Mouse (Mus musculus): ENCODE results near the gene Tmie. TPM values are rescaled to one million over a fixed set of nuclear protein-coding genes. Genes with fewer than 3 reads are reported as not detected.
"Not testable (repeated sequence)": the region's sequence is repeated elsewhere in the genome, so short reads cannot be mapped to it uniquely, and the experiment has no call there.

Tmie gene
- total RNA-seq, 1 experiment from 2014 or later, result not detected

DNA sequence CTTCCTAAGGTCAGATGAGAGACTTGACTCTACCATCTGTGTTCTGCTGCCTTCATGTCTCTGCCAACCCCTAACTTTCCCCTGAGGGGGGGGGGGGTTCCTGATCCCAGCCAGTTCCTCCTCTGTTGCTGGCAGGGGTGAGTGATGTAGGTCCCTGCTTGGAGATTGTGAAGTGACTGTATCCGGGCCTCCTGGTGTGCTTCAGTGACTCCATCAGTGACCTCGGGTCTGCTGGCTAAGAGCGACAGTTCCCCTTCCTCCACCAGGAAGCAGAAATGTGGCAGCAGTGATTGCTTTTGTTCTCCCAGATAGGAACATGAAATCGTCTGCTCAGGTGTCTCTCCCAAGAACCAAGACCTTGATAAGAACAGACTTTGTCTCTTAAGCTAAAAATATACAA is 23.0 kb downstream of the Tmie start:
- no peak for ATAC-seq (replicated peaks; ENCODE audit: insufficient number of reproducible peaks, low FRiP score, low TSS enrichment, poor library complexity, severe bottlenecking)

DNA sequence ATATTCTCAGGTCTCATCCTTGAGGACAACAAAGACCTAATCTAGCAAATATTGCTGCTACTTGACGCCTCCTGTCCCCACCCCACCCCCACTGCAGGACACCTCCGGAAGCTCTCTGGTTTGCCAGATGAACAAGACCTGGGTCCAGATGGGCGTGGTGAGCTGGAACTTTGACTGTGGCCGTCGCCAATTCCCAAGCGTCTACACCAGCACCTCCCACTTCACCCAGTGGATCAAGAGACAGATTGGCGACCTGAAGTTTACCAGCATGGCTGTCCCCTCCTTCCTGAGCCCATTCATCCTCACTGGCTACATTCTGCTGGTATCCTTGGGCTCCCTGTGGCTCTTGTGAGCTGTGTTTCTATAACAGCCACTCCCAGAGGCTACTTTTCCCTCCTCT is 24.0 kb downstream of the Tmie start:
- no peak for ATAC-seq (replicated peaks; ENCODE audit: insufficient number of reproducible peaks, low FRiP score, low TSS enrichment, poor library complexity, severe bottlenecking)

GRCm38 (mm10) chr9:110849162-110849561 is 30.8 kb downstream of the Tmie start:
- ATAC-seq (replicated peaks; ENCODE audit: insufficient number of reproducible peaks, low FRiP score, low TSS enrichment, poor library complexity, severe bottlenecking), result no peak

- ATAC-seq (replicated peaks; ENCODE audit: insufficient number of reproducible peaks, low FRiP score, low TSS enrichment, poor library complexity, severe bottlenecking), result no peak
Observed at GRCm38 (mm10) chr9:110844206-110844605, 35.7 kb downstream of the Tmie start, which contains the start of gene Prss46. Prss46 (plus strand) TSS chr9:110844506.

DNA sequence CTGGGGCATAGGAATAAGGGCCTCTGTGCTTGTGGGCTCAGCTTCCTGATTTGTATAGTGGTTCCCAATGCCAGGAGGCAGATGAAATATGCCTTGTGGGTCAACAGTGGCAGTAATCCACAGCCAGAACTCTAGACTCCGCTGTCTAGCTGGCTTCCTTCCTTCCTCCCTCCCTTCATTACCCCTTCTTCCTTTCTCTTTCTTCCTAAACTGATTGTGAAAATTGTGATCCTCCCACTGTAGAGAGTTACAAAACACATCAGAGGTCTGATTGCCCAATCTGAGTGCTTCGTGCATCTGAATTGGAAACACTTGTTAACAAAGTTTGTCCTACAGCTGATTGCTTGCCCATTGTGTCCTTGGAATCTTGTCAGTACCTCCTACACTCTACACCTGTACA is 38.5 kb downstream of the Tmie start:
- ATAC-seq (replicated peaks; ENCODE audit: insufficient number of reproducible peaks, low FRiP score, low TSS enrichment, poor library complexity, severe bottlenecking), result no peak

GRCm38 (mm10) chr9:110840905-110841304 is 39.0 kb downstream of the Tmie start:
- ATAC-seq (replicated peaks; ENCODE audit: insufficient number of reproducible peaks, low FRiP score, low TSS enrichment, poor library complexity, severe bottlenecking), result no peak

DNA sequence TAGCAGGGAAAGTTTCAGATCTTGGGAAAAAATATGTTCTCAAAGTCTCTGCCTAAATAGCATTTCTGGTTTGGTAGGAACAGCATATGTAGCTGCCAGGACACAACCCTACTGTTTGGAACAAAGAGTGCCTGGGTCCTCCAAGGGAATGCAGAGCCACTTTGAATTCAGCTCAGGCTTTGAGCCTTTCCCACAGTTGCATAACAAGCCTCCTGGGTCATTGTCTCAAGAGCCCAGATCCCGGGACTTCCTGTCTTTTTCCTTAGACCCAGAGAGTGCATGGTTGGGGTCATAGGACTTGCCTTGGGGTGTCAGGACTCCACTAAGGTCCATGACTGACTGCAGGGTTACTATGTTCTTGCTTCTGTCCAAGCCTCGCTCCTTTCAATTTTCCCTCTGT is 43.8 kb downstream of the Tmie start:
- ATAC-seq (replicated peaks; ENCODE audit: insufficient number of reproducible peaks, low FRiP score, low TSS enrichment, poor library complexity, severe bottlenecking), result no peak

GRCm38 (mm10) chr9:110834961-110835360 is 45.0 kb downstream of the Tmie start:
- ATAC-seq (replicated peaks; ENCODE audit: insufficient number of reproducible peaks, low FRiP score, low TSS enrichment, poor library complexity, severe bottlenecking), result no peak

DNA sequence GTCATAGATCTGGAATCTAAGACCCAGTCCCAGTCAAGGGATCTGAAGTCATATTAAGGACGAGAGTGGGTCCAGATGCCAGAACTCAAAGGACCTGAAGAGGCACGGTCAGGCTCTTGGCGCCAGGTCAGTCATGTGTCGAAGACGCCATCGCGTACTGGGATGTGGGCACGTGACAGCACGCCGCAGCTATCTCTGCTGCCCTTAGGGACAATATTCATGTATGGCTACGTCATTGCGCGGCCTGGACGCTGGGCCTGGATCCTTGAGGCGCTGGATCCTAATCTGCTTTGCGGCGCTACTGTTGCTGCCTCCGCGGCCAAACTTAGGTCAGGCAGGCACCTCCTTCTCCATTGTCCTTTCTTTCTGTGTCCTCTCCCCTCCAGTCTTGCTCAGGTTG is 45.5 kb downstream of the Tmie start, which contains the start of gene Prss45:
TSS of gene Prss45 (plus strand) at position 178 of the 400 bp plus-strand sequence.
- no peak for ATAC-seq (replicated peaks; ENCODE audit: insufficient number of reproducible peaks, low FRiP score, low TSS enrichment, poor library complexity, severe bottlenecking)

DNA sequence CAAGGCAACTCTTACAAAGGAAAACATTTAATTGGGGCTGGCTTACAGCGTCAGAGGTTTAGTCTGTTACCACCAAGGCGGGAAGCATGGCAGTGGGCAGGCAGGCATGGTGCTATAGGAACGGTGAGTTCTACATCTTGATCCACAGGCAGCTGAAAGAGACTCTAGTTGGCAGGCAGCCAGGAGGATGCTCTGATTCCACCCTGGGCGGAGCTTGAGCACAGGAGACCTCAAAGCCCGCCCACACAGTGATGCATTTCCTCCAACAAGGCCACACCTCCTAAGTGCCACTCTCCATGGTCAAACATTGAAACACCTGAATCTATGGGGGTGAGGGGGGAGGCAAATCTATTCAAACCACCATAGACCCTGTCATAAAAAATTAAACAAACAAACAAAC is 46.9 kb downstream of the Tmie start:
- no peak for ATAC-seq (replicated peaks; ENCODE audit: insufficient number of reproducible peaks, low FRiP score, low TSS enrichment, poor library complexity, severe bottlenecking)

- no peak for ATAC-seq (replicated peaks; ENCODE audit: insufficient number of reproducible peaks, low FRiP score, low TSS enrichment, poor library complexity, severe bottlenecking)
Observed at GRCm38 (mm10) chr9:110826390-110826789, 53.5 kb downstream of the Tmie start, which contains the start of gene Prss43. Prss43 (plus strand) TSS chr9:110826690.

DNA sequence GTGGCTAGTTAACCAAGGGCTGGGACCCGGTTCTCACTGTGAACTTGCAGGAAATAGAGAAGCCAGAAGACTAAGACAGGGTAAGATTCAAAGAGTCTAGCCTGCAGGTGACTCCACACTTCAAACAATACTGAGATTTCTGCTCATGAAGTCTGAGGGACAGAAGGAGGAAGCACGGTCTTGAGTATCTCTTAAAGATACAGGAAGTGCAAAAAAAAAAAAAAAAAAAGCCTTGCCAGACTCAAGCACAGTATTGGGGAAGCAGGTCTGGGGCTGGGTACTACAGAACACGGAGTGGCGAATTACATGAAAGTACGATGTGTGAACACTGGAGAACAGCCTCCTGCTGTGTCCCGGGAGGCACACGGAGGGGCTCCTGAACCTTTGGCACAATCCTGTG is 54.1 kb downstream of the Tmie start:
- ATAC-seq (replicated peaks; ENCODE audit: insufficient number of reproducible peaks, low FRiP score, low TSS enrichment, poor library complexity, severe bottlenecking), result no peak

GRCm38 (mm10) chr9:110825426-110825825 is 54.5 kb downstream of the Tmie start:
- ATAC-seq (replicated peaks; ENCODE audit: insufficient number of reproducible peaks, low FRiP score, low TSS enrichment, poor library complexity, severe bottlenecking), result no peak

DNA sequence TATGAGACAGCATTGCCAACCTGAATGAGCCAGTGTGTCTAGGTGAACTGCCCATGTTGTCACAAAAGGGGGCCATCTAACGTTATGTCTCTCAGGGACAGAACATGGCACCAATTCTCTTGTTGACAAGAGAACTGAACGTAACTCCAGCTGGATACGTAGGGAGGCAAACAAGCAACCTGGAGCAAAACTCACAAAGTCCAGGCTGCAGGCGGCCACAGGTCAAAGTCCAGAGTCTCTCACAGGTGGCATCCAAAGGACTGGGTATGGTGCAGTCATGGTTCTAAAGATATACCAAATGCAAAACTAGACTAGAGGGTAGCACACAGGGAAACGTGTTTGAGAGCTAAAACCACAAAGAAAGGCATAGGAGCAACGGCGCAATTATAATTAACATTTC is 58.5 kb downstream of the Tmie start:
- ATAC-seq (replicated peaks; ENCODE audit: insufficient number of reproducible peaks, low FRiP score, low TSS enrichment, poor library complexity, severe bottlenecking), result no peak

DNA sequence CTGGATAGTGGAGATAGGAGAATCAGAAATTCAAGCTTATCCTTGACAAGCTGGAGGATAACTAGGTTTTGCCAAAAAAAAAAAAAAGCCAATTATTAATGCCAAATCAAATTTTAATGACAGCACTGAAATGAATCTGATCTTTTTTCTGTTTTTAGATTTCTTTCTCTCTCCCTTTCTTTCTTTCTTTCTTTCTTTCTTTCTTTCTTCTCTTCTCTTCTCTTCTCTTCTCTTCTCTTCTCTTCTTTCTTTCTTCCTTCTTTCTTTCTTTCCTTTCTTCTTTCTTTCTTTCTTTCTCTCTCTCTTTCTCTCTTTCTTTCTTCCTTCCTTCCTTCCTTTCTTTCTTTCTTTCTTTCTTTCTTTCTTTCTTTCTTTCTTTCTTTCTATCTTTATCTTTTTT is 59.4 kb downstream of the Tmie start:
- not testable (repeated sequence) for ATAC-seq (replicated peaks; ENCODE audit: insufficient number of reproducible peaks, low FRiP score, low TSS enrichment, poor library complexity, severe bottlenecking)

Other genes starting within 250 kb of the Tmie start
- 63.7 to 114 TPM (median 92.9 TPM) in 3 replicates for gene Nbeal2, start 226.0 kb downstream of the Tmie start, total RNA-seq (2017)
- gene Ccdc12, start 223.6 kb downstream of the Tmie start, total RNA-seq (2017), result 162 to 274 TPM (median 251 TPM) in 3 replicates
- 0.49 TPM in 1 of 3 replicates, not detected in the others for gene Myl3, start 138.3 kb downstream of the Tmie start, total RNA-seq (2017)
- 1.1 TPM in 1 of 3 replicates, not detected in the others for gene Pth1r, start 133.0 kb downstream of the Tmie start, total RNA-seq (2017)
- gene Prss42, start 81.9 kb downstream of the Tmie start, total RNA-seq (2017), result not detected in 3 replicates
- gene Prss44, start 66.1 kb downstream of the Tmie start, total RNA-seq (2017), result not detected in 3 replicates
- not detected in 3 replicates for gene Prss43, start 53.4 kb downstream of the Tmie start, total RNA-seq (2017)
- gene Prss45, start 45.5 kb downstream of the Tmie start, total RNA-seq (2017), result not detected in 3 replicates
- gene Prss46, start 35.6 kb downstream of the Tmie start, total RNA-seq (2017), result not detected in 3 replicates
- gene Prss50, start 22.1 kb downstream of the Tmie start, total RNA-seq (2017), result not detected in 3 replicates
- 0.43 to 0.97 TPM (median 0.86 TPM) in 3 replicates for gene Als2cl, start 243 bp downstream of the Tmie start, total RNA-seq (2017)
- gene Fam240a, start 36.7 kb upstream of the Tmie start, total RNA-seq (2017), result not detected in 3 replicates
- gene Tdgf1, start 66.0 kb upstream of the Tmie start, total RNA-seq (2017), result not detected in 3 replicates
- not detected in 3 replicates for gene Lrrc2, start 71.4 kb upstream of the Tmie start, total RNA-seq (2017)
- not detected in 3 replicates for gene Rtp3, start 110.5 kb upstream of the Tmie start, total RNA-seq (2017)
- gene Ltf, start 139.2 kb upstream of the Tmie start, total RNA-seq (2017), result 0.39 to 1.6 TPM in 2 of 3 replicates, not detected in the other
- 45.5 to 87.2 TPM (median 46.4 TPM) in 3 replicates for gene Ccrl2, start 177.4 kb upstream of the Tmie start, total RNA-seq (2017)
- 154 to 232 TPM (median 168 TPM) in 3 replicates for gene Lrrfip2, start 237.5 kb upstream of the Tmie start, total RNA-seq (2017)

Data from monocyte, adult 5-6 weeks (primary cell).